Mouse (Mus musculus) myocyte (in vitro differentiated cells): ENCODE measurements at regions not wholly inside any gene's neighbourhood (a gene's known extent, or its start where the extent isn't known, plus 50 kb on each side); places are given as distances from the start of the nearest gene placed in this dataset.

Source experiments
- E2F4 ChIP-seq: IDR thresholded peaks from one replicate; pipeline ENCODE4 v1.6.1; 2011; ENCODE audit warnings: mild to moderate bottlenecking, control low read depth, moderate library complexity; ENCODE audit not compliant: insufficient read depth
- MAX ChIP-seq: IDR thresholded peaks from one replicate; pipeline ENCODE4 v1.6.1; 2011; ENCODE audit warnings: low read depth, mild to moderate bottlenecking, control low read depth
- POLR2A ChIP-seq: IDR thresholded peaks from one replicate; pipeline ENCODE4 v1.6.1; 2011; ENCODE audit warnings: low read depth, mild to moderate bottlenecking, control low read depth, moderate library complexity; ENCODE audit not compliant: insufficient read length
- TCF3 ChIP-seq: IDR thresholded peaks from one replicate; pipeline ENCODE4 v1.6.1; 2011; ENCODE audit warnings: low read depth, control low read depth; ENCODE audit not compliant: insufficient read length

GRCm38 (mm10) chr13:102326544-102326943 lies 366.8 kb upstream of the Cd180 start:
- TF ChIP-seq TCF3 = no peak
- no peak for TF ChIP-seq E2F4
- no peak for TF ChIP-seq POLR2A
- TF ChIP-seq MAX = no peak
